Mouse (Mus musculus) spleen, adult 2 months (tissue): Measurements from ENCODE around the gene Hivep3.

ENCODE experiments used
- CTCF ChIP-seq: fragments of 200-500 bp; IDR thresholded peaks from 2 replicates; pipeline ENCODE4 v1.5.1; 2011; ENCODE audit warnings: mild to moderate bottlenecking, inconsistent platforms; ENCODE audit not compliant: insufficient read depth, insufficient read length, insufficient replicate concordance; ENCODE audit errors: extremely low read depth
- POLR2A ChIP-seq: fragments of 200-500 bp; IDR thresholded peaks from 2 replicates; pipeline ENCODE4 v1.6.1; 2011; ENCODE audit warnings: low read depth, low read length, inconsistent platforms

DNA sequence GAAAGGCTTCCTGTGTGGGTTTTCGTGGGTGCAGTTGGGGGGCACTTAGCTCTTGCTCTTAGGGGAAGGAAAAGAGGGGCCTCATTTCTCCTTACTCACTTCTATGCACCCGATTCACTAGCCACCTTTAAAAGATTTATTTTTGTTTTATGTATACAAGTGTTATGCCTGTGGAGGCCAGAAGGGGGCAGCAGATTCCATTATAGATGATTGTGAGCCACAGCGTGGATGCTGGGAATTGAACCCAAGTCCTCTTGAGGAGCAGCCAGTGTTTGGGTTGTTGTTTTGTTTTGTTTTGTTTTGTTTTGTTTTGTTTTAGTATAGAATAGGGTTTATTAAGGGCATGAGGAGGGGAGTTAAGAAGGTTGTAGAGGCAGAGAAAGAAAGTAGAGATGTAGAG is 189.8 kb downstream of the Hivep3 start:
- TF ChIP-seq CTCF (no peak), POLR2A (no peak)
